Mouse (Mus musculus) small intestine, adult 2 months (tissue): ENCODE results near the gene Ttc29. TPM values are rescaled to one million over a fixed set of nuclear protein-coding genes. Genes with fewer than 3 reads are reported as not detected.

ENCODE experiments used
- H3K27ac ChIP-seq: fragments of 200-500 bp; 2 replicates; pipeline ENCODE4 v1.5.1; 2012; ENCODE audit warnings: low read depth, low read length, control low read depth, inconsistent platforms; ENCODE audit not compliant: insufficient read depth
- H3K27me3 ChIP-seq: fragments of 200-500 bp; 2 replicates; pipeline ENCODE4 v1.6.1; 2012; ENCODE audit warnings: mild to moderate bottlenecking, moderate library complexity, low read length, inconsistent platforms; ENCODE audit not compliant: control insufficient read depth, insufficient read depth
- H3K36me3 ChIP-seq: fragments of 200-500 bp; 2 replicates; pipeline ENCODE4 v1.6.1; 2012; ENCODE audit warnings: mild to moderate bottlenecking, low read length, control low read depth, inconsistent platforms; ENCODE audit not compliant: control insufficient read depth, insufficient read depth
- H3K4me1 ChIP-seq: fragments of 200-500 bp; 2 replicates; pipeline ENCODE4 v1.6.1; 2012; ENCODE audit warnings: low read length, inconsistent platforms, mixed read lengths; ENCODE audit not compliant: control insufficient read depth, insufficient read depth, insufficient read length
- H3K4me3 ChIP-seq: fragments of 200-500 bp; 2 replicates; pipeline ENCODE4 v1.5.1; 2012; ENCODE audit warnings: low read depth, mild to moderate bottlenecking, control low read depth, inconsistent platforms, low read length, moderate library complexity
- CTCF ChIP-seq: fragments of 200-500 bp; IDR thresholded peaks from 2 replicates; pipeline ENCODE4 v1.5.1; 2012; ENCODE audit warnings: low read depth, mild to moderate bottlenecking, control low read depth, inconsistent platforms, low read length, moderate library complexity, mixed read lengths; ENCODE audit not compliant: insufficient replicate concordance, insufficient read length; ENCODE audit errors: extremely low read depth
- POLR2A ChIP-seq: fragments of 200-500 bp; IDR thresholded peaks from 2 replicates; pipeline ENCODE4 v1.6.1; 2012; ENCODE audit warnings: low read depth, mild to moderate bottlenecking, control low read depth, inconsistent platforms, low read length, moderate library complexity
- WGBS: fragments of 180-500 bp; shearing (Covaris S2); methylation state at CpG from one replicate; pipeline ENCODE4 v1.1.7; 2018; 5-methylcytosine and 5-hydroxymethylcytosine counted together
- polyA plus RNA-seq: library from polyadenylated mRNA; depleted of rRNA; stranded (reverse); fragments of >200 nt; gene quantifications from 2 replicates; pipeline ENCODE4 v1.2.3, GENCODE M21; 2012

Ttc29 gene
- polyA plus RNA-seq, 1 experiment: not detected

GRCm38 (mm10) chr8:78255011-78255410 lies 41.9 kb downstream of the Ttc29 start:
- H3K27ac ChIP-seq: no peak overlapping the region
- no peak overlapping the region for H3K4me3 ChIP-seq
- TF ChIP-seq CTCF (no peak), POLR2A (no peak)
- H3K4me1 ChIP-seq: no peaks in the 10 kb centered on the region
- H3K36me3 ChIP-seq: no peaks in the 10 kb centered on the region
- no peaks in the 10 kb centered on the region; the same call in 1 of the 2 replicates for H3K27me3 ChIP-seq
- WGBS: 92% methylated on average over 3 of the region's 3 CpGs

- Histone ChIP-seq H3K4me1 (no peaks in the 10 kb centered on the region), H3K27ac (no peak overlapping the region), H3K36me3 (no peaks in the 10 kb centered on the region), H3K27me3 (no peaks in the 10 kb centered on the region), H3K4me3 (no peak overlapping the region)
- WGBS: 76% methylated on average over 5 of the region's 5 CpGs
- TF ChIP-seq POLR2A (no peak), CTCF (no peak)
Observed at GRCm38 (mm10) chr8:78265506-78265905, 52.4 kb downstream of the Ttc29 start.

DNA sequence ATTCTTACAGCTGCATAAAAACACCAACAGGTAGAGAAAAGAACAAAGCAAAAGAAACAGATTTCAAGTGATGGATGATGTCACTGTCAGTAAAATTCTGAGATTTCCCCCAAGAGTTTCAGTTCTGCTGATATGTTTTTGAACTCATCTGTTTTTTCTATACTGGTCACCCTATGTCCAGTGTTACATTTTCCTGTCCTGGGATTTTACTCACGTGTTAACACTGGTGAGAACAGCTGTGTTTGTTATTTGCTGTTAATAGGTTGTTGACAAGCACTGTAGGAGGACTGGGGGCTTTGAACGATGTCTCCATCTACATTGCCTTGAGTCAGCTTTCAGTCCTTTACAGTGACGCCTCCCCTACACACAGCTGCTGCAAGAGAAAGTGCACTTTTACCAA lies 53.1 kb downstream of the Ttc29 start:
- no peak overlapping the region for H3K27ac ChIP-seq
- no peak overlapping the region for H3K4me3 ChIP-seq
- WGBS: 28% methylated on average over 3 of the region's 3 CpGs
- no peaks in the 10 kb centered on the region for H3K27me3 ChIP-seq
- H3K36me3 ChIP-seq: no peaks in the 10 kb centered on the region
- TF ChIP-seq CTCF (no peak), POLR2A (no peak)
- no peaks in the 10 kb centered on the region for H3K4me1 ChIP-seq

- H3K27ac ChIP-seq: no peak overlapping the region
- TF ChIP-seq CTCF (no peak), POLR2A (no peak)
- no peaks in the 10 kb centered on the region for H3K36me3 ChIP-seq
- WGBS: 41% methylated on average over 7 of the region's 7 CpGs
- H3K4me3 ChIP-seq: no peak overlapping the region
- no peaks in the 10 kb centered on the region for H3K27me3 ChIP-seq
- no peaks in the 10 kb centered on the region for H3K4me1 ChIP-seq
Observed at GRCm38 (mm10) chr8:78267894-78268411, 54.9 kb downstream of the Ttc29 start.

GRCm38 (mm10) chr8:78269281-78269680 lies 56.2 kb downstream of the Ttc29 start:
- Histone ChIP-seq H3K27ac (no peak overlapping the region), H3K4me1 (no peaks in the 10 kb centered on the region), H3K27me3 (no peaks in the 10 kb centered on the region), H3K4me3 (no peak overlapping the region), H3K36me3 (no peaks in the 10 kb centered on the region)
- TF ChIP-seq CTCF (no peak), POLR2A (no peak)
- 80% methylated on average over 10 of the region's 10 CpGs for WGBS

DNA sequence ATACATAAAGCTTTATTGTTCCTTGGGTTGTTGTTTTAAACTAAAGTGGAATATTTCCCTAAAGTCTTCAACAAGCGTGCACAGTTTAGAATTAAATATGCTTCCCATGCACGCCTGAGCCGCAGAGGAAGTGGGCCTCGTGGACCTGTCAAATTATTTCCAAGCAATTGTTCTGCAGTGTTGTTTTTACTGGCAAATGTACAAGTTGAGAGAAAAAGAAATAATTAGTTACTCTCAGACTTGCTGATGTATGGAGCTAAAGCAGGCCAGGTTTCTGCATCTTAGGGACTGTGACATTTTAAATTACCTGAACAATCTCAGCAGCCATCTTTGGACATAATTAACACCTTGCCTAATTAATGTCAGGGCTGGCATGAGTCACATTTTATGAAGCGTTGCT lies 58.3 kb downstream of the Ttc29 start:
- H3K4me3 ChIP-seq: no peak overlapping the region
- H3K27me3 ChIP-seq: no peaks in the 10 kb centered on the region
- no peaks in the 10 kb centered on the region for H3K4me1 ChIP-seq
- H3K27ac ChIP-seq: no peak overlapping the region
- TF ChIP-seq POLR2A (no peak), CTCF (no peak)
- no peaks in the 10 kb centered on the region for H3K36me3 ChIP-seq
- 76% methylated on average over 5 of the region's 5 CpGs for WGBS

GRCm38 (mm10) chr8:78276120-78276519 lies 63.0 kb downstream of the Ttc29 start:
- TF ChIP-seq POLR2A: no peak
- TF ChIP-seq CTCF: no peak
- Histone ChIP-seq H3K4me3 (no peak overlapping the region), H3K27ac (no peak overlapping the region), H3K27me3 (no peaks in the 10 kb centered on the region), H3K4me1 (no peaks in the 10 kb centered on the region), H3K36me3 (no peaks in the 10 kb centered on the region)
- WGBS: 85% methylated on average over 8 of the region's 8 CpGs

DNA sequence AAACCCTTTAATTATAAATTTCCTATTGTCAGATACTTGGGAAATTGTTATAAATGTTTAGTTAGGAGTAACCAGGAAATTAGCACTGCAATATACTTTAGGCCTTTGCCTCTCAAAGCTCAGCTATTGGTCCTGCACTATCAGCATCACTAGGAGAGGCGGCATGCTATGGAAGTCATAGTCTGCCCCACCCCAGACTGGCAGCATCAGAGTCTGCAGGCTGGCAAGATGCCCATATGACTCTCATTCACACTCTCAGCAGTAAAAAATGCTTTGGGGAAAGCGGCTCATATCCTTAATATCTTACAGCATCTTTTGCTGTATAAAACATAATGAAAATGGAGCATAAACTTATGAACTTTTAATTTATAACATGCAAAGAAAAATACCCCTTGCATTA lies 64.3 kb downstream of the Ttc29 start:
- no peaks in the 10 kb centered on the region for H3K36me3 ChIP-seq
- no peaks in the 10 kb centered on the region for H3K4me1 ChIP-seq
- H3K27ac ChIP-seq: no peak overlapping the region
- TF ChIP-seq POLR2A: no peak
- no peak for TF ChIP-seq CTCF
- 40% methylated on average over 2 of the region's 2 CpGs for WGBS
- no peak overlapping the region for H3K4me3 ChIP-seq
- H3K27me3 ChIP-seq: no peaks in the 10 kb centered on the region
